Mouse (Mus musculus): Measurements from ENCODE around the gene Slx4ip. TPM values are rescaled to one million over a fixed set of nuclear protein-coding genes. Genes with fewer than 3 reads are reported as not detected.

Slx4ip gene
- polyA plus RNA-seq, 1 experiment = 1.1 TPM

- Histone ChIP-seq H3K36me3 (ENCODE audit: control insufficient read depth, insufficient read depth) (no peaks in the 10 kb centered on the region), H3K79me3 (ENCODE audit: low read depth) (no peaks in the 10 kb centered on the region), H3ac (ENCODE audit: control insufficient read depth, insufficient read length, low read depth) (no peak overlapping the region), H3K27me3 (ENCODE audit: control insufficient read depth, insufficient read depth, insufficient read length) (no peaks in the 10 kb centered on the region), H3K4me3 (ENCODE audit: insufficient read depth, poor library complexity, severe bottlenecking) (no peak overlapping the region), H3K79me2 (ENCODE audit: control insufficient read depth, insufficient read depth) (no peaks in the 10 kb centered on the region)
- TF ChIP-seq CTCF (IDR thresholded peaks at IDR 0.05; ENCODE audit: control insufficient read depth, insufficient read depth, insufficient read length) (no peak), CEBPB (IDR thresholded peaks at IDR 0.05; ENCODE audit: low read depth) (no peak), MYOG (IDR thresholded peaks at IDR 0.05; ENCODE audit: control insufficient read depth, extremely low read depth, insufficient read length) (no peak), FOSL1 (IDR thresholded peaks at IDR 0.05; ENCODE audit: insufficient read depth, low read length, poor library complexity, severe bottlenecking) (no peak), MAX (IDR thresholded peaks at IDR 0.05) (no peak), USF1 (IDR thresholded peaks at IDR 0.05; ENCODE audit: low read depth) (no peak), MYOD1 (IDR thresholded peaks at IDR 0.05; ENCODE audit: control insufficient read depth, insufficient read length, low read depth) (no peak)
These were observed 64.9 kb downstream of the Slx4ip start for GRCm38 (mm10) chr2:136955726-136956571.

DNA sequence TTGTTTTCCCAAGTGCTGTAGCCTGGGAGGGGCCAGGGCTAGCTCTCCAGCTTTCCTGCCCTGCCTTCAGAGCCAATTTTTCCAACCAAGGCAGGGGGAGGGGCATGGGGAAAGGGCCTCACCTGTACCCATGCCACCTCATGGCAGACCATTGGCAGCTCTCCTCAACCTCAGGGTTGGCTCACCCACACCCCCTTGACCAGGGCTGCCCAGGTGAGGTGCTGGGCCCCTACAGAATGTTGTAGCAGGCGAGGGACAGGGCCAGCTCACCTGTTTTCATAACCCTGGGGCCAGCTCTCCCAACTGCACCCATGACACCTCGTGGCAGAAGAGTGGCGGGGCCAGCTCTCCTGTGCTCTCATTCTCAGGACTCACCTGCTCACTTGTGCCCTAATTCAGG, 67.7 kb downstream of the Slx4ip start:
- no peak overlapping the region for H3K4me3 ChIP-seq (ENCODE audit: insufficient read depth, poor library complexity, severe bottlenecking)
- no peak for TF ChIP-seq FOSL1 (IDR thresholded peaks at IDR 0.05; ENCODE audit: insufficient read depth, low read length, poor library complexity, severe bottlenecking)
- no peak for TF ChIP-seq MYOG (IDR thresholded peaks at IDR 0.05; ENCODE audit: control insufficient read depth, extremely low read depth, insufficient read length)
- TF ChIP-seq USF1 (IDR thresholded peaks at IDR 0.05; ENCODE audit: low read depth) = no peak
- no peak for TF ChIP-seq CEBPB (IDR thresholded peaks at IDR 0.05; ENCODE audit: low read depth)
- no peak for TF ChIP-seq CTCF (IDR thresholded peaks at IDR 0.05; ENCODE audit: control insufficient read depth, insufficient read depth, insufficient read length)
- no peak for TF ChIP-seq MAX (IDR thresholded peaks at IDR 0.05)
- TF ChIP-seq MYOD1 (IDR thresholded peaks at IDR 0.05; ENCODE audit: control insufficient read depth, insufficient read length, low read depth) = no peak
- no peaks in the 10 kb centered on the region for H3K36me3 ChIP-seq (ENCODE audit: control insufficient read depth, insufficient read depth)
- no peak overlapping the region for H3ac ChIP-seq (ENCODE audit: control insufficient read depth, insufficient read length, low read depth)
- no peaks in the 10 kb centered on the region for H3K79me3 ChIP-seq (ENCODE audit: low read depth)
- H3K79me2 ChIP-seq (ENCODE audit: control insufficient read depth, insufficient read depth) = no peaks in the 10 kb centered on the region
- no peaks in the 10 kb centered on the region for H3K27me3 ChIP-seq (ENCODE audit: control insufficient read depth, insufficient read depth, insufficient read length)

DNA sequence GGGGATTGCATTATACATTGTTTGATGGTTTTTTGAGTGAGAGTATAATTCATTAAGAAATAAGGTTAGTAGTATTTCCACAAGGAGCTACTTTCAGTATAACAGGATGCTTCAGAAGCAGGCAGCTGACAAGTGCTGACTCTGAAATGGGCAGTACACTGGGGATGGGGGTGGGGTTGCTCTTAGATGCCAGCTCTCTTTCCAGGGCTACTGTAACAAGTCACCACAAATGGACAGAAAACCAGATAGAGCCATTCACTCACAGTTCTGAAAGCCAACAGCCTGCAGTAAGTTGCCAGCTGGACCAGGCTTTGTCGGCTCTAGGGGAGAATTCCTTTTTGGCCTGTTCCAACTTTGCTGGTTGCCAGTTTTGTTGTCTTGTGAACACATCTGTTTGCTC, 84.8 kb downstream of the Slx4ip start:
- TF ChIP-seq MYOG (IDR thresholded peaks at IDR 0.05; ENCODE audit: control insufficient read depth, extremely low read depth, insufficient read length) (no peak), FOSL1 (IDR thresholded peaks at IDR 0.05; ENCODE audit: insufficient read depth, low read length, poor library complexity, severe bottlenecking) (no peak), USF1 (IDR thresholded peaks at IDR 0.05; ENCODE audit: low read depth) (no peak), MAX (IDR thresholded peaks at IDR 0.05) (no peak), CTCF (IDR thresholded peaks at IDR 0.05; ENCODE audit: control insufficient read depth, insufficient read depth, insufficient read length) (no peak), MYOD1 (IDR thresholded peaks at IDR 0.05; ENCODE audit: control insufficient read depth, insufficient read length, low read depth) (no peak), CEBPB (IDR thresholded peaks at IDR 0.05; ENCODE audit: low read depth) (no peak)
- Histone ChIP-seq H3K36me3 (ENCODE audit: control insufficient read depth, insufficient read depth) (no peaks in the 10 kb centered on the region), H3K4me3 (ENCODE audit: insufficient read depth, poor library complexity, severe bottlenecking) (no peak overlapping the region), H3K79me2 (ENCODE audit: control insufficient read depth, insufficient read depth) (no peaks in the 10 kb centered on the region), H3ac (ENCODE audit: control insufficient read depth, insufficient read length, low read depth) (no peak overlapping the region), H3K27me3 (ENCODE audit: control insufficient read depth, insufficient read depth, insufficient read length) (no peaks in the 10 kb centered on the region), H3K79me3 (ENCODE audit: low read depth) (no peaks in the 10 kb centered on the region)

DNA sequence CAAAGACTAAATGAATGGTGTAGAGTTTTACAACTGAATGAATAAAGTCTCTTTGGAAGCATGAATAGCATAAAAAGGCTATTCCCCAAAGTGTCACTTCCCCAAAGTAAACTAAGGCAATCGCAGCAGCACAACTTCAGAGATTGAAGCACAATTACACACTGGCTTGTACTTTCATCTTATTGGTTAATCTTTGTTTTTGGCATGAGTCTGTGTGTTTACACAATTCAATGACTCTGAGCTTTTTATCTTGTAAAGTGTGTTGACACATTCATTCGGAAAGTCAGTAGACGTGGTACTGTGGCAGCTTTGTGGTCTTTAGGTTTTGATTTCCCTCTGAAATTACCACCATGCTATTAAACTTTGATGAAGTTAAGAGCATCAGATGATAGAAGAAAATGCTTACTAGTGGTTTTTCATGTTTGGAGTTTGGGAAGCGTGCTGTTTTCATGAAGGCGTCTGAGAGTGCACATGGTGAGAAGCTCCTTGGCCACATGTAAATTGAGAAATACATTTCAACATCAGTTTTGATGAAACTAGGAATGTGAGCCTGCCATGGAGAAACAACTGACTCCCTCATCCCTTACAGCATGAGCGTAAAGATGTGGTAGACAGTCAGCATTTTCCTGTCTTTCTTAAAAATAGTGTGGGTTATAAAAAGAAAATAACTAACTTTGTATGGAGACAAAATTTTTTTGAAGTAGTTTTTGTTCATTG, 88.2 kb downstream of the Slx4ip start:
- H3K79me2 ChIP-seq (ENCODE audit: control insufficient read depth, insufficient read depth) = no peaks in the 10 kb centered on the region
- no peaks in the 10 kb centered on the region for H3K27me3 ChIP-seq (ENCODE audit: control insufficient read depth, insufficient read depth, insufficient read length)
- no peaks in the 10 kb centered on the region for H3K36me3 ChIP-seq (ENCODE audit: control insufficient read depth, insufficient read depth)
- H3K4me3 ChIP-seq (ENCODE audit: insufficient read depth, poor library complexity, severe bottlenecking) = no peak overlapping the region
- H3K79me3 ChIP-seq (ENCODE audit: low read depth) = no peaks in the 10 kb centered on the region
- H3ac ChIP-seq (ENCODE audit: control insufficient read depth, insufficient read length, low read depth) = no peak overlapping the region
- TF ChIP-seq MAX (IDR thresholded peaks at IDR 0.05) (no peak), FOSL1 (IDR thresholded peaks at IDR 0.05; ENCODE audit: insufficient read depth, low read length, poor library complexity, severe bottlenecking) (no peak), CTCF (IDR thresholded peaks at IDR 0.05; ENCODE audit: control insufficient read depth, insufficient read depth, insufficient read length) (no peak), MYOG (IDR thresholded peaks at IDR 0.05; ENCODE audit: control insufficient read depth, extremely low read depth, insufficient read length) (no peak), MYOD1 (IDR thresholded peaks at IDR 0.05; ENCODE audit: control insufficient read depth, insufficient read length, low read depth) (no peak), CEBPB (IDR thresholded peaks at IDR 0.05; ENCODE audit: low read depth) (no peak), USF1 (IDR thresholded peaks at IDR 0.05; ENCODE audit: low read depth) (no peak)

DNA sequence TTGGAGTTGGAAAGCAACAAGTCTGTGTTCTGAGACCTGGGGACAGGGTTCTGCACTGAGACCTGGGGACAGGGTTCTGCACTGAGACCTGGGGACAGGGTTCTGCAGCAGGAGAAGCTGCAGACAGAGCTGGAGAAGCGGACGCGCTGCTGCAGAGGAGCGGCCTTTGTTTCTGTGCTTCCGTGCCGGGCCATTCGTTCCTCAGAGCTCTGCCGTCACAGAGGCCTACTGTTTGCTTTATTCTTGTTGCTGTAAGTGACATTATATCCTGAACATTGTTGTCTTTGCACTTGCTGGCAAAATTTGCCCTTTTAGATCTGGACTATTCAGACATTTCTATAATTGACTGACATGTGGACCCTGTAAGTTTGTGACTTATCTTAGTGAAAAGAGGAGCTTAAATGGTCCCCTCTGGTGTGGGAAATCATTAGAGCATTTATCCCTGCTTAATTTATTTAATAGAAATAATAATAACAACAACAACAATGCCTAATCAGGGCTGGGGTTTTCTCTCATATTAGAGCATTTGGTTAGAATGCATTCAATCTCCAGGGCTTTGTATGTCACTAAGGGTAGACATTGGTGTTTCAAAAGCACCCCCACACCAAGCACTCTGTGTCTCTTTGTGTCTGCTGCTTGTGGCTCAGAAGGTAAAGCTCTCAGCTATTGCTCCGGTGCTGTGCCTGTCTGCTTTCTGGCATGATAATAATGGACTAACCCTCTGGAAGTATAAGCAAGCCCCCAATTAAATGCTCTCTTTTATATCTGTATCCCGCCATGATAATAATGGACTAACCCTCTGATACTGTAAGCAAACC, 90.3 kb downstream of the Slx4ip start:
- Histone ChIP-seq H3K79me3 (ENCODE audit: low read depth) (no peaks in the 10 kb centered on the region), H3ac (ENCODE audit: control insufficient read depth, insufficient read length, low read depth) (no peak overlapping the region), H3K79me2 (ENCODE audit: control insufficient read depth, insufficient read depth) (no peaks in the 10 kb centered on the region), H3K27me3 (ENCODE audit: control insufficient read depth, insufficient read depth, insufficient read length) (no peaks in the 10 kb centered on the region), H3K36me3 (ENCODE audit: control insufficient read depth, insufficient read depth) (no peaks in the 10 kb centered on the region), H3K4me3 (ENCODE audit: insufficient read depth, poor library complexity, severe bottlenecking) (no peak overlapping the region)
- no peak for TF ChIP-seq CEBPB (IDR thresholded peaks at IDR 0.05; ENCODE audit: low read depth)
- no peak for TF ChIP-seq FOSL1 (IDR thresholded peaks at IDR 0.05; ENCODE audit: insufficient read depth, low read length, poor library complexity, severe bottlenecking)
- no peak for TF ChIP-seq MAX (IDR thresholded peaks at IDR 0.05)
- no peak for TF ChIP-seq MYOG (IDR thresholded peaks at IDR 0.05; ENCODE audit: control insufficient read depth, extremely low read depth, insufficient read length)
- TF ChIP-seq CTCF (IDR thresholded peaks at IDR 0.05; ENCODE audit: control insufficient read depth, insufficient read depth, insufficient read length) = no peak
- no peak for TF ChIP-seq USF1 (IDR thresholded peaks at IDR 0.05; ENCODE audit: low read depth)
- TF ChIP-seq MYOD1 (IDR thresholded peaks at IDR 0.05; ENCODE audit: control insufficient read depth, insufficient read length, low read depth) = no peak
